Mouse (Mus musculus) G1E (cell line): ENCODE data around the gene Phkb.

Experiments used
- CTCF ChIP-seq: IDR thresholded peaks from 2 replicates; pipeline ENCODE4 v1.5.1; 2012; ENCODE audit warnings: low read depth, low read length, inconsistent platforms, mixed read lengths
- GATA1 ChIP-seq: IDR thresholded peaks from 2 replicates; pipeline ENCODE4 v1.6.1; 2012; ENCODE audit warnings: borderline replicate concordance, low read length, inconsistent platforms, mixed read lengths
- TAL1 ChIP-seq: conservative IDR thresholded peaks from 2 replicates; pipeline ENCODE4 v1.6.1; 2012; ENCODE audit warnings: low read depth, low read length, inconsistent platforms, mixed read lengths

DNA sequence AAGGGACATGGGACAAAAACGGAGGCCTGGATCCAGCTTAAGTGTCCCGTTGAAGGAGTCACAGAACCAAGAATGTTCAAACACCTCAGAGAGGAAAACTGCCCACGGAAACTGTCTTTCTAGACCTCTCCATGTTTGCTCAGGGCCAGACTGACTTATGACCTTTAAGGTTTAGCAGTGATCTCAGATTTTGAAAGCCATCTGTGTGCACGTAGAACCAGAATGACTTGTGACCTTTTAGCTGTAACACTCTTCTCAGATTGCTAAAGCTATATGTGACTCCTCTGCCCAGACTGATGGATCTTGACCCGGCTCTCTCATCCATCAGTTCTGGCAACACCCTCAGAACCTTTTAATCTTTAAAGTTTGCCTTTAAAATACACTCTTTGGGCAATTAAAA is 19.9 kb downstream of the Phkb start:
- no peak for TF ChIP-seq CTCF
- no peak for TF ChIP-seq GATA1
- TF ChIP-seq TAL1: no peak
